Mouse (Mus musculus): ENCODE data around the gene Ly86. TPM values are rescaled to one million over a fixed set of nuclear protein-coding genes. Genes with fewer than 3 reads are reported as not detected.

Ly86 gene
- polyA plus RNA-seq, 1 experiment from 2014 or later, result 12.0 TPM

DNA sequence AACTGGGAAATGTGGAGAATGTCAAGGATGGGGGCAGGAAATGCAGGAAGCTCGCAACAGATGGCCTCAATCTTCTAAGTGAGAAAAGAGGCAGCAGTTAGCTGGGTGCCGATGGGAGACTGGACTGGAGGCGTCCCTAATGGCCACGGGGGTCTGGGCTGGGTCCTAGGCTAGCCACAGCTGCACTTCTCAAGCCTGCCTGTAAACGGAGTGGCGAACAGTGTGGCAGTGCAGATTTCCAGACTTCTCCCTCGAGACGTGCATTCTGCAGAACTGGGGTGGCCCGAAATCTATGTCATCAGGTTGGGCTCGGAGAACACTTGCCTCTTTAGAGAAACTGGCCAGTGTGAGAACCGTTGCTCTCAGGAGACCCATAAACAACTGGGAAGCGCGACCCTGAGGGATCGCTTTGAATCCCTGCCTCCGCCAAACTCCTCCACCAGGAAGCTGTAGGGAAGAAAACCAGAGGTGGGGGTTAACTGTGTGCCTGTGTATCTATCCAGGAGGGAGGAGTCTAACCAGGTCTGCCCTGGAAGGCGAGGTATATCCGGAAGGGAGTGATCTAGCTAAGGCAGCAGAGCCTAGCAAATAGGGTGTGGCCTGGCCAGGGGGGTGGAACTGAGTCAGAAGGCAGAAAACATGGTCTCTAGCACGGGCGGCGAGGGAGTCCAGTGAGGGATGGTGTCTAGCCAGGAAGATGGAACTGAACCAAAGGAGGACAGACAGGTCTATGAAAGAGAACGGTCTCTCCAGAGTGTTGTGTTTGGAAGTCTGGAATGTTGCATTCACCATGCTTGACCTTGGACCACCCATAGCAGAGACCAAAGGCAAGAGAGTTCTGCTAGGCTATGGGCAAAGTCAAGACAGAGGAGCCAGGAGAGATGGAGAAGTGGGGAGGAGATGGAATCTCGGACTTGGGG is 107.3 kb downstream of the Ly86 start:
- H3K27ac ChIP-seq, result no peak overlapping the region
- 5% methylated on average over 22 of the region's 22 CpGs for WGBS
- ATAC-seq (ENCODE audit: low FRiP score), result peak; percentile 70

GRCm38 (mm10) chr13:37453203-37453602 is 108.2 kb downstream of the Ly86 start:
- H3K4me3 ChIP-seq, result no peak overlapping the region
- H3K9ac ChIP-seq, result no peak overlapping the region
- H3K4me2 ChIP-seq, result peak overlapping the region; percentile 47
- 0 out of 2 replicates have a peak, but pooled peaks cover 11% of the 10 kb centered on the region for H3K27me3 ChIP-seq
- ATAC-seq (ENCODE audit: low FRiP score), result peak; percentile 58
- peaks cover 3% of the 10 kb centered on the region; the same call in 1 of the 2 replicates for H3K9me3 ChIP-seq
- H3K4me1 ChIP-seq (replicated peaks), result peaks cover 23% of the 10 kb centered on the region
- H3K27ac ChIP-seq, result no peak overlapping the region
- WGBS, result 10% methylated on average over 13 of the region's 13 CpGs
- H3K36me3 ChIP-seq, result no peaks in the 10 kb centered on the region

More for the DNA sequence above, 107.3 kb downstream of the Ly86 start:
- Histone ChIP-seq H3K4me1 (replicated peaks) (peaks cover 22% of the 10 kb centered on the region), H3K9me3 (peaks cover 3% of the 10 kb centered on the region; the same call in 1 of the 2 replicates), H3K36me3 (no peaks in the 10 kb centered on the region), H3K4me3 (peak overlapping the region; percentile 22), H3K4me2 (peak overlapping the region; percentile 47), H3K27me3 (0 out of 2 replicates have a peak, but pooled peaks cover 11% of the 10 kb centered on the region), H3K9ac (peak overlapping the region; percentile 19; the same call in 1 of the 2 replicates)

- Histone ChIP-seq H3K27ac (no peak overlapping the region), H3K36me3 (no peaks in the 10 kb centered on the region), H3K27me3 (0 out of 2 replicates have a peak, but pooled peaks cover 11% of the 10 kb centered on the region), H3K4me2 (no peak overlapping the region), H3K4me3 (no peak overlapping the region), H3K9ac (no peak overlapping the region), H3K9me3 (no peaks in the 10 kb centered on the region), H3K4me1 (replicated peaks) (peaks cover 23% of the 10 kb centered on the region)
- 25% methylated on average over 6 of the region's 6 CpGs for WGBS
- ATAC-seq (ENCODE audit: low FRiP score), result no peak
Measured at GRCm38 (mm10) chr13:37454356-37454755, 109.3 kb downstream of the Ly86 start.

GRCm38 (mm10) chr13:37455561-37455960 is 110.6 kb downstream of the Ly86 start:
- WGBS, result 78% methylated on average over 3 of the region's 3 CpGs

DNA sequence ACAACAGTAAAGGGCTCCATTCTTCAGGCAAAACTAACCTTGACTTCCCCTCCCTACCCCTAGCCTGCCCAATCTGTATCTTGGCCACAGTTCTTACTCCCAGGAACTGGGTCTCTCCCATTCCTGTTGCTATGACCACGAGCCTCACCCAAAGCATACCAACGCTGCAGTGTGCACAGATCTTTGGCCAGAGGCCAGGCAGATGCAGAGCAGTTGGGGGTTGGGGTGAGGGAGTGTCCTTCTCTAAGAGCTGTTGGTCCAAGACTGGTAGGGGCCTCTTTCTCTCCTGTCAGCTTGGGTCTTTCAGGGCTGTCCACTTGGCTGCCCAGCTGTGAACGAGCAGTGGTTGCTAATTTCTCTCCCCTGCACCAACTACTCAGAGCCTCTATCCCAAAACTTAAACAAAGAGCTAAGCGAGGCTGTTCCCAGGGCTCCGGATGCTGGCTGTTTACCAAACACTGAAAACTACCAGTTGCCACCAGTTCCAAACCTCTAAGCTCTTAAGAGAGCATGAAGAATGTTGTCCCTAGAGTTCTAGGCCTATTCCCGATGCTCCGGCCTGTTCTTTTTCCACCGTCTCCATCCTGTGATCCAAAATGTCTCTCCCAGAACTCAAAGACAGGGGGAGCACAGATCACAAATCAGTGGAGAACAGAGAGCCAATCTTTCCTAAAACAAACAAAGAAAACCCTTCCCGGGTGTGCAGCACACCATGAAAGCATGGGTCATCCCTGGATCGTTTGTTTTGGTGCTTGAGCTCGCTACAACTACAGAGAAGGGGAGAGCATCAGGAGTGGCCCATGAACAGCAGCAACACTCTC is 112.2 kb downstream of the Ly86 start:
- 0 out of 2 replicates have a peak, but pooled peaks cover 10% of the 10 kb centered on the region for H3K27me3 ChIP-seq
- ATAC-seq (ENCODE audit: low FRiP score), result peak; percentile 65
- no peak overlapping the region for H3K4me2 ChIP-seq
- H3K36me3 ChIP-seq, result no peaks in the 10 kb centered on the region
- no peak overlapping the region for H3K9ac ChIP-seq
- peaks cover 23% of the 10 kb centered on the region for H3K4me1 ChIP-seq (replicated peaks)
- peak overlapping the region; percentile 19 for H3K27ac ChIP-seq
- H3K4me3 ChIP-seq, result no peak overlapping the region
- whole genome bisulfite sequencing, result 46% methylated on average over 11 of the region's 11 CpGs
- no peaks in the 10 kb centered on the region for H3K9me3 ChIP-seq

More at GRCm38 (mm10) chr13:37455561-37455960, 110.6 kb downstream of the Ly86 start:
- Histone ChIP-seq H3K27me3 (0 out of 2 replicates have a peak, but pooled peaks cover 11% of the 10 kb centered on the region), H3K27ac (no peak overlapping the region), H3K4me3 (no peak overlapping the region), H3K4me1 (replicated peaks) (peaks cover 27% of the 10 kb centered on the region), H3K9ac (no peak overlapping the region), H3K9me3 (no peaks in the 10 kb centered on the region), H3K36me3 (no peaks in the 10 kb centered on the region), H3K4me2 (no peak overlapping the region)
- no peak for ATAC-seq (ENCODE audit: low FRiP score)

GRCm38 (mm10) chr13:37458557-37458956 is 113.5 kb downstream of the Ly86 start:
- no peak overlapping the region for H3K4me2 ChIP-seq
- no peaks in the 10 kb centered on the region for H3K36me3 ChIP-seq
- H3K4me3 ChIP-seq, result no peak overlapping the region
- H3K4me1 ChIP-seq (replicated peaks), result peaks cover 17% of the 10 kb centered on the region; the same call in 1 of the 2 replicates
- ATAC-seq (ENCODE audit: low FRiP score), result no peak
- WGBS, result 90% methylated on average over 5 of the region's 5 CpGs
- H3K27ac ChIP-seq, result no peak overlapping the region
- no peak overlapping the region for H3K9ac ChIP-seq
- H3K9me3 ChIP-seq, result no peaks in the 10 kb centered on the region
- H3K27me3 ChIP-seq, result 0 out of 2 replicates have a peak, but pooled peaks cover 3% of the 10 kb centered on the region

- Histone ChIP-seq H3K4me2 (no peak overlapping the region), H3K4me1 (replicated peaks) (peaks cover 16% of the 10 kb centered on the region; the same call in 1 of the 2 replicates), H3K4me3 (no peak overlapping the region), H3K27me3 (0 out of 2 replicates have a peak, but pooled peaks cover 3% of the 10 kb centered on the region), H3K27ac (no peak overlapping the region), H3K36me3 (no peaks in the 10 kb centered on the region), H3K9me3 (no peaks in the 10 kb centered on the region), H3K9ac (no peak overlapping the region)
- 74% methylated on average over 10 of the region's 10 CpGs for WGBS
- no peak for ATAC-seq (ENCODE audit: low FRiP score)
Measured at GRCm38 (mm10) chr13:37459022-37459421, 114.0 kb downstream of the Ly86 start.

GRCm38 (mm10) chr13:37459957-37460930 is 115.2 kb downstream of the Ly86 start:
- no peak overlapping the region for H3K27ac ChIP-seq
- H3K36me3 ChIP-seq, result no peaks in the 10 kb centered on the region
- ATAC-seq (ENCODE audit: low FRiP score), result no peak
- H3K9ac ChIP-seq, result no peak overlapping the region
- 0 out of 2 replicates have a peak, but pooled peaks cover 3% of the 10 kb centered on the region for H3K27me3 ChIP-seq
- WGBS, result 76% methylated on average over 28 of the region's 28 CpGs
- no peaks in the 10 kb centered on the region for H3K9me3 ChIP-seq
- no peak overlapping the region for H3K4me3 ChIP-seq
- peaks cover 11% of the 10 kb centered on the region; the same call in 1 of the 2 replicates for H3K4me1 ChIP-seq (replicated peaks)
- H3K4me2 ChIP-seq, result no peak overlapping the region

DNA sequence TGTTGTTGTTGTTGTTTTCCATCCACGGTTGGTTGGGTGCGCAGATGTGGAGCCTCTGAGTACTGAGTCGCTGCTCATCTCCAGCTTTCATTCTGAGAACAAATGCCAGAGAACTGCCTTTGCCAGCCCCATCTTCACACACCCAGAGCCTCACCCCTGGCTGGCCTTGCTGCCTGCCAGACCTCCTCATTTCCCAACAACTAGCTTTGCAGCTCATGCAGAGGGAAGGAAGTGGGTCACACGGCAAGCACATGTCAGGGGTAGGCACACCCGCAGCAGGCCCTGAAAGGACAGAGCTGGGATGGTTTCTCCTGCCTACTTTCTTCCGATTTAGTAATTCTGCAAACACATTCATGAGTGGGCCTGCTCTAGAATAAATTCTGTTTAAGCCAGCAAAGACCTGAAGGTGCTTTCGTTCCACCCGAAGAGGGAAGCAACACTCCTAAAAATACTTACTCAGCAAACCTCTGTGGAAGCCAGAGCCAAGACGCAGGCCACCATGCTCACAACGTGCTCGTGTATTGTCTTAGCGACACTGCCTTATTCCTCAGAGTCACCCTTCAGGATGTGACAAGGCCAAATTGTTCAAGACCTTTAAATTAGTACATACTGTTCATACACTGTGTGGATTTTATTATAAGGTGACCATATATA is 117.2 kb downstream of the Ly86 start:
- Histone ChIP-seq H3K9me3 (no peaks in the 10 kb centered on the region), H3K27me3 (0 out of 2 replicates have a peak, but pooled peaks cover 12% of the 10 kb centered on the region), H3K4me2 (no peak overlapping the region), H3K4me1 (replicated peaks) (peaks cover 6% of the 10 kb centered on the region; the same call in 1 of the 2 replicates), H3K4me3 (no peak overlapping the region), H3K9ac (no peak overlapping the region), H3K36me3 (no peaks in the 10 kb centered on the region), H3K27ac (no peak overlapping the region)
- ATAC-seq (ENCODE audit: low FRiP score), result no peak
- 93% methylated on average over 12 of the region's 12 CpGs for WGBS

- peaks cover 17% of the 10 kb centered on the region; the same call in 1 of the 2 replicates for H3K4me1 ChIP-seq (replicated peaks)
- WGBS, result 88% methylated on average over 6 of the region's 6 CpGs
- H3K9ac ChIP-seq, result no peak overlapping the region
- no peaks in the 10 kb centered on the region for H3K36me3 ChIP-seq
- no peaks in the 10 kb centered on the region for H3K9me3 ChIP-seq
- no peak for ATAC-seq (ENCODE audit: low FRiP score)
- H3K4me3 ChIP-seq, result no peak overlapping the region
- no peak overlapping the region for H3K27ac ChIP-seq
- H3K4me2 ChIP-seq, result no peak overlapping the region
- H3K27me3 ChIP-seq, result 0 out of 2 replicates have a peak, but pooled peaks cover 12% of the 10 kb centered on the region
Measured at GRCm38 (mm10) chr13:37465710-37466109, 120.7 kb downstream of the Ly86 start.

All from hindbrain, embryonic 13.5 days (tissue).